Mouse (Mus musculus) E14TG2a.4 (cell line): Measurements from ENCODE around the gene Gpc3.

Experiments used
- CTCF ChIP-seq: conservative IDR thresholded peaks from 2 replicates; pipeline ENCODE4 v1.5.1; 2014; ENCODE audit warnings: low read length
- NANOG ChIP-seq: IDR thresholded peaks from 2 replicates; pipeline ENCODE4 v1.6.1; 2014; ENCODE audit warnings: borderline replicate concordance, low read length, mixed read lengths

GRCm38 (mm10) chrX:52643350-52643749 lies 29.6 kb upstream of the Gpc3 start:
- TF ChIP-seq CTCF (no peak), NANOG (no peak)
